Mouse (Mus musculus): Measurements from ENCODE around the gene Axin2.

The Axin2 gene

DNA sequence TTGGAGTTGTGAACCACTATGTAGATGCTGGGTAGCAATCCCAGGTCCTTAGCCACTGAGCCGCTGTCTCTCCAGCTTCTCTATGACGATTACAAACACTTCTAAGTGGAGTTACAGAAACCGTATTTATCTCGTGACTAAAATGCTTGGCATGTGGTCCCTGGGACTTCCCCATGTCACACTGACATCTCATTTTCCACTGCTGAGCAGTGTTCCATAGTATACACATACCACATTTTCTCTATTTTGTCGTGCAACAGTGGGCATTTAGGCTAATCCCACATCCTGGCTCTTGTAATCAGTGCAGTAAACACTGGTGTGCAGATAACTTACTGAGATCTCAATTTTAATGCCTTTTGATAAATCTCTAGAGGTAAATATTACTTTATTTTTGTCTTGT, 32.2 kb downstream of the Axin2 start:
- in situ Hi-C loops (cut with MboI; ENCODE audit: low pct_unique_long_range_greater_than_20kb in 1 of 2, low sequenced_read_pairs in 2 of 2, unreplicated experiment in 1 of 2), result no loop called here

DNA sequence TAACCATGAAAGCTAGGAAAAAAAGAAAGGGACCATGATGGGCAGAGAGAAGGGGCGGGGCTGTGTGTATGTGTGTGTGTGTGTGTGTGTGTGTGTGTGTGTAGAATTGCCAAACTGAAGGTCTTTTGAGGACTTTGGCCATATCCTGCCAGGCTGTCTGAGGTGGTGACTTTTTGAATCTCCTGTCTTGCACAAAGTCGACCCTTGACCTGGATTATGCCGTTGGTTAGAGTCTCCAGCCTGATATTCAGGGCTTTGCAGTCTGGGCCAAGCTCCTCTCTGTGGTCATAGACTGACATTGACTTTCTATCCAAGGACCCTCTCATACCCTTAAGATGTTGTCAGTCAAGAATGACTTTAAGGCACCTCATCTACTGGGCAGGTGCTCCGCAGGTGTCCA, 35.8 kb downstream of the Axin2 start:
- in situ Hi-C loops (cut with MboI; ENCODE audit: low pct_unique_long_range_greater_than_20kb in 1 of 2, low sequenced_read_pairs in 2 of 2, unreplicated experiment in 1 of 2), result no loop called here

DNA sequence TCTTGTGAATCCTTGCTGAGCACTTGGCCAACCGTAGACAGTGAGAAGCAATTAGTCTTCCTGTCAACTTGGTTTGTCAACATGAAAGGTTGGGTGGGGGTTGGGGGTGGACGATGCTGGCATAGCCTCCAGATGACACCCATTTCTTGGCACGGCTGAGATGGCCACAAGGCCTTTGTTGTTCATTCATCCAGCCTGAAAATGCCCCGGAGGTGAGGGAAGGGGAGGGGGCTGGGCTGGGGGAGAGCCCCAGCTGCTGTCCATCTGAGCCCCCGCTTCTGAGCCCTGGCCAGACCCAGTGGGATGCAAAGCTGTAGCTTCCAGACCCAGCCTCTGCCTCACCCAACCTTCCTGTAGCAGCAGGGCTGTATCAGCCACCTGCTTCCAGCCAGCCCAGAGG, 38.2 kb downstream of the Axin2 start:
- in situ Hi-C loops (cut with MboI; ENCODE audit: low pct_unique_long_range_greater_than_20kb in 1 of 2, low sequenced_read_pairs in 2 of 2, unreplicated experiment in 1 of 2), result no loop called here

DNA sequence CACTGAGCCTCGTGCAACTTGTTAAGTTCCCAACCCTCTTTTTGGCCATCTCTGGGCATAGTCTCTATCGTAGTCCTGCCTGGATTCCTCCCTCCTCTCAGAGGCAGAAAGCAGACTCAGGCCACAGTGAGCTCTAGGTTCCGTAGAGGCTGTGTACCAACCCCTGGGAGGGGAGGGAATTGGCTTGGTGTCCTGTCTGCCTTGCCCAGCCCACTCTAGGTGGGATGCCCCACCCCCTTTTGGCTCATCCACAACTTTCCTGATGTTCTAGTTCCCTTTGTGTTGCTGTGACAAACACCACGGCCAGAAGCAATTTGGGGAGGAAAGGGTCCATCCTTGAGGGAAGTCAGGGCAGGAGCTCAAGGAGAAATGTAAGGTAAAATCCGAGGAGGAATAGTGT, 39.0 kb downstream of the Axin2 start:
- in situ Hi-C loops (cut with MboI; ENCODE audit: low pct_unique_long_range_greater_than_20kb in 1 of 2, low sequenced_read_pairs in 2 of 2, unreplicated experiment in 1 of 2), result no loop called here

DNA sequence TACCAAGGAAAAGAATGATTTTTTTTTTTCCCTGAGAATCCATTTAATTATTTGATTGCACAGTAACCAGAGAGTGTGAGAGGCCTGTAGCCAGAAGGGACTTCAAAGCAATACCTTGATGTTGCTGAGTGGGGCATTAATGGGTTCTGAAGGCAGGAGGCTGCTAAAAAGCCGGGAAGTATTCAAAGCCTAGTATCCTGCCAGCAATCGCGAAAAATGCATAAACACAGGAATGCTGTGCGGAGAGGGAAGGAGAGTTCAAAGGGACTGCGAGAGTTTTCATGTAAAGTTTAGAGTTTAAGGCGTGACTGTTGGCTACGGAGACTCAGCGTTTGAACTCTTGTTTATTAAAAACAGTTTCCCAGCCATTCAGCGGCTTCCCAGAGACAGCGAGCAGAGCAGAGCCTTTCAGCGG, 41.5 kb downstream of the Axin2 start:
- in situ Hi-C loops (cut with MboI; ENCODE audit: low pct_unique_long_range_greater_than_20kb in 1 of 2, low sequenced_read_pairs in 2 of 2, unreplicated experiment in 1 of 2), result no loop called here

DNA sequence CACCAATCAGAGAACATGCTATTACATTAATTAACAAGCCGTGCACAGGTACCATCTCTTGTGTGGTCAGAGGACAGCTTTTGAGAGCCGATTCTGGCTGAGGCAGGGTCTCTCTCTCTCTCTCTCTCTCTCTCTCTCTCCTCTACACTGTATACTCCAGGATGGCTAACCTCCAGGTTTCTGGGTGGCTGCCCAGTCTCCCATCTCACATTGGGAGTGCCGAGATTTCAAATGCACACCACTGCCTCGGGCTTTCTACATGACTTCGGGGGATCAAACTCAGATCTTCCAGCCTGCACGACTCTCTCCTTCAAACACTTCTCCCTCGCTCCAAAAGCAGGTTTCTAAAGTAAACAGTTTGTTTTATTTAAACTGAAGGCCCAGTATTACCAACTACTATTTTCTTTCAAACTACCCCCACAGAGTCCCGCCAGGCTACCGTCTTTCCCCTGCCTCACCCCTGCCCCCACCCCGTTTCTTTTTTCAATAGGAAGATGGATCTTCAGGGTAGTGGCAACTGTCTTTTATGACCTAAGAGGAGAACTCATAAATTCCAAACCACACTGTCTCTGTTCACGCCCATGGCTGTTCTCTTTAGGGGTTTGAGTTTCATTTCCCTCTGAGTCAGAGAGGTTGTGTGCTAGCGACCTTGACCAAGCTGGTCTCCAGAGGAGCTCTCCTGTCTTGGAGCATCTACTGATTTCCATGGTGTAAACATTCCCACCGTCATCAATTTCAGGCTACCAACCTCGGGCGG, 43.5 kb downstream of the Axin2 start:
- in situ Hi-C loops (cut with MboI; ENCODE audit: low pct_unique_long_range_greater_than_20kb in 1 of 2, low sequenced_read_pairs in 2 of 2, unreplicated experiment in 1 of 2), result no loop called here

DNA sequence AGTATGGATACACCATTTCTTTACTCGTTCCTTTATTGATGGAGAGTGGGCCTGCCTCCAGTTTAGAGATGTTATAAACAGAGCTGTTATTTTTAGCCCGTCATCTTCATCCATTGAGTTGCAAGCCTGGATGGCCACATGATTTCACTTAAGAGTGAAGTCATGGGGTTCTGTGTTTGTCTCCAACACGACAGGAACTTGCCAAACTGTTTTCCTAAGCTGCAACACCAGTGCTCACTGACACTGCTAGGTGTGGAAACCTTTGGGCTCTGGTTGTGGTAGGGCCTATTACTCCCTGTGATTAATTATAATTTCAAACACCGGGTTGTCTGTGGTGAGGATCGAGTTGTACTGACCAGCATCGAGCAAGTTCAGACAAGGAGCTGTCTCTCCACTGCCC, 45.6 kb downstream of the Axin2 start:
- in situ Hi-C loops (cut with MboI; ENCODE audit: low pct_unique_long_range_greater_than_20kb in 1 of 2, low sequenced_read_pairs in 2 of 2, unreplicated experiment in 1 of 2), result no loop called here

DNA sequence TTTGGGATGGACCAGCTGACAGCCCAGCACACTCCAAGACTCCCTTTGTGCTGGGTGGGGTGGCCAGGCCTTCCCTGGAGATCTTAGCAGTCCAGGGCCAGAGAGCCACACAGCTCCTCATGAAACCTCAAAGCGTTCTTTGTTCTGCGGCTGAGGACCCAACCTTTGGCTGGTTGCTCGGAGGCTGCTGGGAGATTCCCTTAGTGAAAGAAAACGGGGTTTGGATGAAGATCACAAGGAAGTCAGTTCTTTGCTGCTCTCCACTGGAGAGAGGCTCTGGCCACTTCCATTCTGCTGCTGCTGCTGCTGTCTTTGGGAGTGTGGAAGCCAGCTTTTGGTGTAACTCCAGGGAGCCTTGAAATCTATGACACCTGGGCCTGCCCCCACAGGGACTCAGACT, 53.3 kb downstream of the Axin2 start:
- in situ Hi-C loops (cut with MboI; ENCODE audit: low pct_unique_long_range_greater_than_20kb in 1 of 2, low sequenced_read_pairs in 2 of 2, unreplicated experiment in 1 of 2), result no loop called here

DNA sequence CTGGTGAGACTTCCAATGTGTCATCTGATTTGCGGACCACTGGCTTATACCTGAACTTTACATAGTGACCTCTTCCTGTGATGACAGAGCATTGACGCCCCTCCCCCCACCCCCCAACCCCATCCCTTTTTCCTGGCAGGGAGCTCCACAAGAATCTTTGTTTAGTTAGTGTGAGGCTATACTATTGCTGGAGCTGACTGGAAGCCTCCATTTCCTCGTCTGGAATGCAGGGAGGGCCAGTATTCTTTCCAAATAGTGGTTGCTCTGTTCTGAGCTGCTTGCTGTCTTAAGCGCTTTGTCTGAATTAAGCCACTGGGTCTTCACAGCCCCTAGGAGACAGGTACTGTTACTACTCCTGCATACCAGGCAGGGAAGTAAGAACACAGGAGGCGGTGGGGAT, 53.7 kb downstream of the Axin2 start:
- in situ Hi-C loops (cut with MboI; ENCODE audit: low pct_unique_long_range_greater_than_20kb in 1 of 2, low sequenced_read_pairs in 2 of 2, unreplicated experiment in 1 of 2), result no loop called here

DNA sequence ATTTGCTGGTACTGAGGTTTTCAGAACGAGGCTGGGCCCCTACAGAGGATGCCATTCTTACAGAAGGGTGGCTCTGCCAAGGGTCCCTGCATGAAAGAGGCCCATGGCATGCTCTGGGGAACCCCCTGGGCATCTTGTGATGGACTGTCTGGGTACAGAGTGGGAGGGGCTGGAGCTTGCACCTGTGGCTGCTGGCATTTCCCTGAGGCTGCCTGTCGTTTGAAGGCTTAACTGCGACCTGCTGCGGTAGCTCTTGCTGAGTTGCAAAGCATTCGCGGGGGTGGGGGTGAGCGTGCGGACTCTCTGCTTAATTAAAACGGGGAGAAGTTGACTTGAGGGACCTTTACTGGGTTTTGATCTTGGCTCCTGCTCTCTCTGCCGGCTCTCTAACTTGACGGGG, 55.4 kb downstream of the Axin2 start:
- in situ Hi-C loops (cut with MboI; ENCODE audit: low pct_unique_long_range_greater_than_20kb in 1 of 2, low sequenced_read_pairs in 2 of 2, unreplicated experiment in 1 of 2), result no loop called here

DNA sequence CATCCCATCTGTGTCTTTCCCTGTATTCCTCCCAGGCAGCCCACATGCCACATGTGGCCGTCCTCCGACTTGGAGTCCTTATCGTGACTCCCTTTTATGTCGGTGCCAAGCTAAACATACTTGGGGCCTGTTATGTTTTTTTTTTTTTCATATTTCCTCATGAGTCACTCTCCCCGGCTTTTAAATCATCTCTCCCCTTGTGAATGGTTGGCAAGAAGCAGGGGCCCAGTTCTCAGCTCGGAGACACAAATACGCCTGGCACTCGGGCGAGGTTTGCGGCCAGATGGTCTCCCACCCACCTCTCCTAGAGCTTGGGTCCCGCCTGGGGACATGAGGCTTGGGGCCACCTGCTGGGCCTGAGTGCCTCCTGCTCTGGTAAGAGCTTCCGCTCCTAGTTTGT, 60.4 kb downstream of the Axin2 start:
- in situ Hi-C loops (cut with MboI; ENCODE audit: low pct_unique_long_range_greater_than_20kb in 1 of 2, low sequenced_read_pairs in 2 of 2, unreplicated experiment in 1 of 2), result no loop called here

DNA sequence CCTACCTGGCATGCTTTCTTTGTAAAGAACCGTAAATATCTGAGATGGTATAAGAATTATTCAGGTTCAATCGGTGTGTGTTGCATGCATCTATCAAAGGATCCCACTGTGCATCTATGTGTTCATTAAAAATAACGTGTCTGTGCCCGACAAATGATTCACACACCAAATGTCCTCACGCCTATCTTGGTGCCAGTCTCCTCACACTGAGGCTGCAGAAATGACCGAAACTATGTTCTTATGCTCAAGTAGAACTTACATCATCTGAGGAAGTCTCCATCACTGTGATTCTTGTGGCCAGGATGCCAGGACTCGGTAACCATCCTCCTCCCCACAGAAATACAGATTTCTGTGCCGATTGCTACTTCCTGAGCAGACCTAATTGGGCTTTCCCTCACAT, 60.9 kb downstream of the Axin2 start:
- in situ Hi-C loops (cut with MboI; ENCODE audit: low pct_unique_long_range_greater_than_20kb in 1 of 2, low sequenced_read_pairs in 2 of 2, unreplicated experiment in 1 of 2), result no loop called here

DNA sequence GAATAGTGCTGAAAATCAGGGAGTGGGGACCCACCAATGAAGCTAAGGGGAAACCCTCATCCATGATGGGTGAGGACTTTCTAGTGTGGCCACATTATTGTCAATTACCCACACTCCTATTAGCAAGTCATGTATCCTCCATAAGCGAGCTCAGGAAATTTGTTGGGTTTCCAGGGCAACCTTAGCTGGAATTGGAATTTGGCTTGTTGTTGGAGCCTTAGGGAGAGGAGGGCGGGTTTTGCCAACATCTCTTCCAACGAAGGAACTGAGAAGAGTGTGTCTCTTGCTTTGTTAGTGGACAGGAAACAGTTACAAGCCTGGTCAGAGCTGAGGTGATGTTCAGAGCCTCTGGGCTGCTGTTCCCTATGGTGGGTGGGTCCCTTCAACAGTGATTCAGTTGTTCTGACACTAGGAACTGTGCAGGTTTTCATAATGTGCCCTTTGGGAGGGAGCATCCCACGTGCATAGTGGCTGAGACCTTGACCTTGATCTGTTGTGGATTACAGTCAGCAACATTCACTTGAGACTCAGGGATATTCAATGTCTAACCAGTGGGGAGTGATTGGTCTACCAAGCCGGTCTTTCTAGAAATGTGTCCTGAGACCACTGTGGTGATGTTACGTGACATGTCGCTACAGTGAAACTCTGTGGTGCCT, 63.4 kb downstream of the Axin2 start:
- in situ Hi-C loops (cut with MboI; ENCODE audit: low pct_unique_long_range_greater_than_20kb in 1 of 2, low sequenced_read_pairs in 2 of 2, unreplicated experiment in 1 of 2), result no loop called here

DNA sequence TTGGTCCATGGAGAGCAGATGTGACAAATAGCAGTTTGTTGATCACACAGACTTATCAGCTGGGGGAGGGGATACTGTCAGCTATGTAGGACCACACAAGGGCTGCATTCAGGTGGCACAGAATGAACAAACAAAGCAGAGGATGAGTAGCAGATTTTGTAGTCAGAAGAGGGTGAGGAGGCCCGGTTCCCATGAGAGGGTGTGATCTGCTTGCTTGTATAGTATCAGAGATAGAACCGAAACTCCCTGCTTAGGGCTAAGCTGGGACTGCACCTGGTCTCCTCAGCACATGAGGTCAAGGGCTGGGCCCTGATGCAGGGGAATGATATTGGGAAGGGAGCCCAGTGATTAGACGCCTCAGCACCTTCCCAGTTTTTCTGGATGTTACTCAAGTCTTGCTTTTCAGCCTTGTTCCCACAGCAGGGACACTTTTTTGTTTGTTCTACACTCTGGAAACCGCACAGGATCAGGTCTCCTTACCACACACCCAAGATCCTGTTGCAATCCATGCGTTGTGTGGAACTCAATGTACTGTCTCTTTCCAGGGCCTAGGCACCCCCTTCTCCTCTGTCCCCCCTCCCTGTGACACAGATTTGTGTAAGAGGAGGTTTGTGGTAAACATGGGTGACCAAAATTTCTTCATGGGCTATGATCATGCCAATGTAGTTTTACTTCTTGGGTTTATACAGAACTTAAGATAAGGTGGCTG, 64.7 kb downstream of the Axin2 start:
- in situ Hi-C loops (cut with MboI; ENCODE audit: low pct_unique_long_range_greater_than_20kb in 1 of 2, low sequenced_read_pairs in 2 of 2, unreplicated experiment in 1 of 2), result no loop called here

DNA sequence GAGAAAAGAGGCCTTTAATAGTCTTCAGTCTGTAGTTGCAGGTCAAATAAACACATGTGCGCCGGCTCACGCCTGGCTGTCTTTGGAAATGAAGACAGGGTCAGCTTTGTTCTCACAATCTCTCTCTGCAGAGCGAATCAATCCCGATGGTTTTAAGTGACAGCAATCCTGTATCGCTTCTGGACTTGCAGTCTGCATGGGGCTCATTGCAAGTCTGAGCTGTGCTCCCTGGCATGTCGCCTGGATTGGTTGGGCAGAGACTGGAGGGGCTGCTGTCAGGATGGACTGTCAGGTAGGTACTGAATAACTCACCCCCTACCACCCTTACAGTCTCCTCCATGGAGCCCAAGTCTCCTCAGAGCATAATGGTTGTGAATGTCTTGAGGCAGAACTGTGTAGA, 65.7 kb downstream of the Axin2 start:
- in situ Hi-C loops (cut with MboI; ENCODE audit: low pct_unique_long_range_greater_than_20kb in 1 of 2, low sequenced_read_pairs in 2 of 2, unreplicated experiment in 1 of 2), result no loop called here

DNA sequence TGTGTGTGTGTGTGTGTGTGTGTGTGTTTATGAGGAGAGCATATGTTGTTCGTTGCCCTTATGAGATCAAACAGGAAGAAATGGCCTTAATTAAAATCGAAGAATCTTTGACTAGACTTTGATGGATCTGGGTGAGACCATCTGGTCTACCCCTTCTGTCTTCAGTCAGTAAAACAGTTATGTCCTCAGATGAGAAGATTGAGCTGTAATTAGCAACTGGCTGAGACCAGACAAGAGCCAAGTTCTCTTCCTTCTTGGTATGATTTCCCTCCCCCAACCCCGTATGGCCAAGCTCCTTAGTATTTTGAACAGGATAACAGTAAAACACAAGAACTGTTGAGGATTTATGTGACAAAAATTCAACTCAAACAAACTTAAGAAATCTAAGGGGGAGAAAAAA, 67.1 kb downstream of the Axin2 start:
- in situ Hi-C loops (cut with MboI; ENCODE audit: low pct_unique_long_range_greater_than_20kb in 1 of 2, low sequenced_read_pairs in 2 of 2, unreplicated experiment in 1 of 2), result no loop called here

DNA sequence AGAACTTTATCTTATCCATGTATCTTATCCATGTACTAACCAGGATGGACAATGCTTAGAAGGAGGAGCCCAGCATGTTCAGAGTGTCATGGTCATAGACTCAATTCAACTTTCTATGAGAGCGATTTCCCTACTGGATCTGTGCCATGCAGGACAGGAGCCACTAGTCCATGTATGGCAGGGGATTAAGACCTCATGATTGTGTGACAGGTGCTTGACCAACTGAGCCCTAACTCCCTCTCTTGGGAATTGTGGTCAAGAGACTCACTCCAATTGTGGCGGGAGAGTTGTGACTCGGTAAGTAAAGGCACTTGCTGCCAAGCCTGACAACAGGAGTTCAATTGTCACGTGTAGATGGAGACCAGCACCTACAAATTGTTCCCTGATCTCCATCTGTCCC, 67.6 kb downstream of the Axin2 start:
- in situ Hi-C loops (cut with MboI; ENCODE audit: low pct_unique_long_range_greater_than_20kb in 1 of 2, low sequenced_read_pairs in 2 of 2, unreplicated experiment in 1 of 2), result no loop called here

DNA sequence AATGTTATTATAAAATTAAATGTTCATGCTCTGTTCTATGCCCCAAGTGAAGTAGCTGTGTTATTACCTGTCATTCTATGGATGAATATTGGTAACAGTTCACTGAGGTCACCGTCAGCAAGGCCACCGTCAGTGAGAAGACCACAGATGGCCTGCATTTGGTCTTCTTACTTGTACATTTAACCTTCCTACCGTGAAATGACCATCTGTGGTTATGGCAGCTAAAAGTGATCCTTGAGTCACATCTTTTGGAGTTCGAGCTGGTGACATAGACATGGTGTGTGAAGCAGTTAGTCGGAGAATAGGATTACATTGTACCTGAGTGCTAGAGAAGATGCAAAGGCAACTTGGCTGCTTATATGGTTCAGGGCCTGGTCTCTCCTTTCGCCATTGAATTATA, 68.1 kb downstream of the Axin2 start:
- in situ Hi-C loops (cut with MboI; ENCODE audit: low pct_unique_long_range_greater_than_20kb in 1 of 2, low sequenced_read_pairs in 2 of 2, unreplicated experiment in 1 of 2), result no loop called here

DNA sequence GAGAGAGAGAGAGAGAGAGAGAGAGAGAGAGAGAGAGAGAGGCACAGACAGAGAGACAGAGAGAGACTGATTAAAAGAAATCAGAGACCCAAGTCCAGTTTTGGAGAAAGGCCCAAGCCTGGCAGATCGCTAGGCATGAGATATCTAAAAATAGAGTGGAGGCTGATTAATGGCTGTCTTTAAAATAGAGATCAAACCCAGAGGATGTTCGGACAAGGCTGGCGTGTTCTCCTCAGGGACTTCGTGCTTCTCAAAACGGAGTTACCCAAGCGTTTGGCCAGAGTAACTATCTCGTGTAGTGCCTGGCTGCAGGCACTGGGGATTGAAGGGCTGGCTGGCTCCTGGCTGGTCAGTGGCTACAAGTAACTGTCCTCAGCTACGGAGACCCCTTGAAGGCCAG, 69.8 kb downstream of the Axin2 start:
- in situ Hi-C loops (cut with MboI; ENCODE audit: low pct_unique_long_range_greater_than_20kb in 1 of 2, low sequenced_read_pairs in 2 of 2, unreplicated experiment in 1 of 2), result no loop called here

DNA sequence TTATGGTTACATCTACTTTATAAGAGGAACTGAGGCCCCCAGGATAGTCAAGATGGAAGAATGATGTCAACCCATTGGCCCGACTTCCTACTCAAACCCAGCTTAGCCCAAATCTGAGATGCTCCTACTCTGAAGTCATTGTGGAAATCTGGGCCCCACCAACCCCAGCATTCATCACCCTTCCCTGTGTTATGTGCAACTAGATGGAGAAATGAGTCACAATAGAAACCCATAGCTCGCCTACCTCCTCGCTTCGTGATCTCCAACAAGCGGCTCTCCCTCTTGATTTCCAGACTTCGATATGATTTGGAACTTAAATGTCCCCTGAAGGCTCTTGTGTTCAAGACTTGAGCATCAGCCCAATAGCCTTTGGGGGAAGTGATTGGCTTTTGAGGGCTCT, 73.3 kb downstream of the Axin2 start:
- in situ Hi-C loops (cut with MboI; ENCODE audit: low pct_unique_long_range_greater_than_20kb in 1 of 2, low sequenced_read_pairs in 2 of 2, unreplicated experiment in 1 of 2), result no loop called here

Measured in mouse embryonic stem cell (cell line).